Mouse (Mus musculus) CH12.LX (cell line): Measurements from ENCODE around the gene Apba3. TPM values are rescaled to one million over a fixed set of nuclear protein-coding genes. Genes with fewer than 3 reads are reported as not detected.

Source experiments
- DNase-seq: peaks from one replicate; pipeline ENCODE4 v3.0.0-alpha.2; 2013; ENCODE audit errors: extremely low read depth
- H3K27ac ChIP-seq: 2 replicates; pipeline ENCODE4 v1.5.1; 2012; ENCODE audit warnings: low read depth, mild to moderate bottlenecking, control low read depth, moderate library complexity; ENCODE audit not compliant: insufficient read depth
- H3K27me3 ChIP-seq: replicated peaks from 2 replicates; pipeline ENCODE3; 2012; ENCODE audit warnings: inconsistent platforms
- H3K36me3 ChIP-seq, 2 experiments: replicated peaks in 1 of 2; 2 replicates each; pipeline versions ENCODE3 to v1.6.1; 2012; ENCODE audit warnings: inconsistent platforms in 1 of 2, low read length in 1 of 2, mild to moderate bottlenecking in 1 of 2, mixed read lengths in 1 of 2, moderate library complexity in 1 of 2; ENCODE audit not compliant: control insufficient read depth in 1 of 2, insufficient read depth in 1 of 2
- H3K4me1 ChIP-seq, 2 experiments: 2 replicates each; pipeline ENCODE4 v1.6.1; 2012; ENCODE audit warnings: inconsistent platforms in 1 of 2, moderate library complexity in 1 of 2; ENCODE audit not compliant: insufficient read depth in 2 of 2, control insufficient read depth in 1 of 2
- H3K4me2 ChIP-seq: 2 replicates; pipeline ENCODE4 v1.6.1; 2012; ENCODE audit warnings: low read depth, mild to moderate bottlenecking, control low read depth; ENCODE audit not compliant: poor library complexity, insufficient read depth, severe bottlenecking
- H3K4me3 ChIP-seq, 3 experiments: fragments of 150-350 bp in 1 of 3; sonication (generic) in 1 of 3; replicated peaks in 1 of 3; 2 replicates each; pipeline versions ENCODE3 to v1.5.1; 2011 to 2012; ENCODE audit warnings: low read depth in 2 of 3, low read length in 2 of 3, mild to moderate bottlenecking in 2 of 3, moderate library complexity in 2 of 3, control low read depth in 1 of 3, improper control_type of control experiment in 1 of 3, inconsistent platforms in 1 of 3, mixed read lengths in 1 of 3; ENCODE audit not compliant: poor library complexity in 1 of 3
- H3K79me2 ChIP-seq: replicated peaks from 2 replicates; pipeline ENCODE4 v1.6.1; 2012; ENCODE audit warnings: mild to moderate bottlenecking, moderate library complexity; ENCODE audit not compliant: control insufficient read depth, poor library complexity, insufficient read depth, severe bottlenecking; ENCODE audit errors: extremely low read depth
- H3K9ac ChIP-seq: 2 replicates; pipeline ENCODE4 v1.6.1; 2012; ENCODE audit warnings: low read depth, mild to moderate bottlenecking, control low read depth, moderate library complexity; ENCODE audit not compliant: insufficient read depth
- H3K9me3 ChIP-seq: replicated peaks from 2 replicates; pipeline ENCODE3; 2012; ENCODE audit warnings: low read length, inconsistent platforms, mixed read lengths
- CHD1 ChIP-seq: IDR thresholded peaks from 2 replicates; pipeline ENCODE4 v1.6.1; 2012; ENCODE audit warnings: low read depth, low read length, improper control_type of control experiment, inconsistent platforms
- E2F4 ChIP-seq: IDR thresholded peaks from 2 replicates; pipeline ENCODE4 v1.6.1; 2011; ENCODE audit warnings: low read depth, low read length, improper control_type of control experiment; ENCODE audit not compliant: insufficient replicate concordance
- HCFC1 ChIP-seq: IDR thresholded peaks from 2 replicates; pipeline ENCODE4 v1.6.1; 2012; ENCODE audit warnings: low read depth, mild to moderate bottlenecking, inconsistent platforms, low read length, improper control_type of control experiment
- JUN ChIP-seq: IDR thresholded peaks from 2 replicates; pipeline ENCODE4 v1.6.1; 2011; ENCODE audit warnings: low read depth, mild to moderate bottlenecking, low read length, improper control_type of control experiment, moderate library complexity; ENCODE audit not compliant: insufficient read depth
- MAFK ChIP-seq: IDR thresholded peaks from 2 replicates; pipeline ENCODE4 v1.6.1; 2011; ENCODE audit warnings: low read length, improper control_type of control experiment; ENCODE audit not compliant: insufficient replicate concordance
- MXI1 ChIP-seq: IDR thresholded peaks from 2 replicates; pipeline ENCODE4 v1.6.1; 2011; ENCODE audit warnings: mild to moderate bottlenecking, low read depth, low read length, improper control_type of control experiment
- MYC ChIP-seq: IDR thresholded peaks from 2 replicates; pipeline ENCODE4 v1.6.1; 2011; ENCODE audit warnings: low read depth, mild to moderate bottlenecking, improper control_type of control experiment, low read length
- USF1 ChIP-seq: IDR thresholded peaks from 2 replicates; pipeline ENCODE4 v1.6.1; 2014; ENCODE audit warnings: low read depth, mild to moderate bottlenecking, inconsistent platforms, low read length, improper control_type of control experiment
- USF2 ChIP-seq: conservative IDR thresholded peaks from 2 replicates; pipeline ENCODE4 v1.6.1; 2011; ENCODE audit warnings: low read depth, low read length, improper control_type of control experiment
- ZMIZ1 ChIP-seq: IDR thresholded peaks from 2 replicates; pipeline ENCODE4 v1.6.1; 2012; ENCODE audit warnings: low read depth, mild to moderate bottlenecking, inconsistent platforms, low read length, improper control_type of control experiment
- ZNF384 ChIP-seq: IDR thresholded peaks from 2 replicates; pipeline ENCODE4 v1.6.1; 2012; ENCODE audit warnings: low read depth, low read length, improper control_type of control experiment, inconsistent platforms
- dilution Hi-C: fragments of 300-500 bp; cut with MboI; formaldehyde crosslinking; loops from 2 replicates; pipeline ENCODE4 v1.14.3; 2020; ENCODE audit warnings: low sequenced_read_pairs; ENCODE audit not compliant: extremely low pct_unique_long_range_greater_than_20kb, extremely low pct_ligation_motif_present
- in situ Hi-C: fragments of 300-500 bp; cut with MboI; formaldehyde crosslinking; loops from 3 replicates; pipeline ENCODE4 v1.14.3; 2019; ENCODE audit warnings: low sequenced_read_pairs, low pct_ligation_motif_present, low pct_unique_long_range_greater_than_20kb, mixed read lengths
- polyA plus RNA-seq: library from polyadenylated mRNA; unstranded; fragments of >175 nt; gene quantifications from 2 replicates; pipeline ENCODE4 v1.2.1, GENCODE M21; 2012; ENCODE audit warnings: low read depth; ENCODE audit not compliant: insufficient read length
- total RNA-seq, 2 experiments: library from RNA; depleted of rRNA; stranded (reverse); fragments of 300-350 nt in 1 of 2; fragments of >200 nt in 1 of 2; gene quantifications; 2 replicates each; pipeline ENCODE4 v1.2.3; 2012 to 2014

Apba3 gene
- total and polyA plus RNA-seq, 3 experiments, result 40.2 to 149 (median 47.4) TPM

DNA sequence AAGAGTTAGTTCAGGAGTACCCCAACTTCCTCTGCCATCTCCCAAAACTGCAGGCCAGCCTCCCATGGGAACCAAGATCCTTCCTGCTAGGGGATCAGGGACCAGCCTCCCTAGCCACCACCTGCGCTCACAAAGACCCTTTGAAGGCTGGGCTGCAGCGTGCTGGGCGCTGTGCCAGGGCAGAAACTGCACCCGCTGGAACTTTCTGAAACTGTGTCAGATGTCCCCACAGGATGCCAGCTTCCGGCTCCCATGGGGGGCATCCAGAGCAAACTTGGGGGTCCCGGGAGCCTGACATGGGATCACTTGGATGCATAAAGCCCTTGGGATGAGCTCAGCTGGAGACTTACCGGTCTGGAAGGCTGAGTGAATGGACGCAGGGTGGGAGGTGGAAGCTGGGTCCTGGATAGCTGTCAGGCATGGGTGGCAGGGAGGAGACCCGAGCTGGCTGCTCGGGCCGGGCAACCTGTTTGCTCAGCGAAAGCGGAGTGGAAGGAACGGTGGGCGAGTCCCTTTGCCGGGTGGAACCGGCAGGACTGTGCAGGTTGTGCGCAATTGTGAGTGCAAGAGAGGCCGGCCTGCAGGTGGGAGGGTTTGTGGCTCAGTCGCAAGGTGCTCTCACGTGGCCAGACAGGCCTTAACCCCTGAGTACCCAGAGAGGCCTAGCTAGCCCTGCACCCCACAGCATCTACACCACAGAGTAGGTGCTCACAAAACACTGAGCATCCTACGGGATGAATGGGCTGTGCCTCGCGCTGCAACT is 24.1 kb downstream of the Apba3 start:
- Histone ChIP-seq H3K9ac (no peak overlapping the region), H3K27ac (no peak overlapping the region), H3K9me3 (no peaks in the 10 kb centered on the region), H3K4me3 (no peak overlapping the region), H3K79me2 (peaks cover 26% of the 10 kb centered on the region), H3K4me2 (no peak overlapping the region), H3K27me3 (no peaks in the 10 kb centered on the region), H3K36me3 (peaks cover 0 to 15% of the 10 kb centered on the region in 2 experiments), H3K4me1 (peaks cover 12 to 63% of the 10 kb centered on the region in 2 experiments)
- dilution Hi-C loops, result no loop called here
- no peak for DNase-seq
- in situ Hi-C loops, result loop anchor here (5.0 kb wide), 1 partner anchor 51 kb away; the partner anchor contains the start of gene Gipc3
- TF ChIP-seq CHD1 (no peak), MXI1 (no peak), USF2 (no peak), USF1 (no peak), MAFK (no peak), E2F4 (no peak), HCFC1 (no peak)

- Histone ChIP-seq H3K4me3 (no peak within 1 kb of the TSS), H3K36me3 (peaks cover 0 to 21% of the 10 kb centered on the region in 2 experiments), H3K27ac (no peak within 1 kb of the TSS), H3K9me3 (no peaks in the 10 kb centered on the region), H3K4me1 (peaks cover 18 to 63% of the 10 kb centered on the region in 2 experiments), H3K27me3 (no peaks in the 10 kb centered on the region), H3K4me2 (no peak within 1 kb of the TSS)
- DNase-seq, result no peak
- in situ Hi-C loops (loop anchor here (5.0 kb wide), 1 partner anchor 51 kb away; the partner anchor contains the start of gene Gipc3), dilution Hi-C loops (no loop called here)
- TF ChIP-seq ZNF384 (0 out of 2 replicates have a peak, but pooled peaks have one; percentile 27), ZMIZ1 (no peak), JUN (no peak), MYC (no peak)
- TF ChIP-seq, all 38 proteins: peak for 1
- no peak within 1 kb of the TSS for H3K9ac ChIP-seq
- H3K79me2 ChIP-seq, result peaks cover 33% of the 10 kb centered on the region
Measured at GRCm38 (mm10) chr10:81291511-81292104, 24.8 kb downstream of the Apba3 start, which contains the start of gene Tjp3. Tjp3 (minus strand) TSS chr10:81291581.
